Mouse (Mus musculus): ENCODE measurements around the gene Pde4b. TPM values are rescaled to one million over a fixed set of nuclear protein-coding genes. Genes with fewer than 3 reads are reported as not detected.

Gene Pde4b
- polyA plus RNA-seq, 1 experiment from 2014 or later = 49.4 TPM

DNA sequence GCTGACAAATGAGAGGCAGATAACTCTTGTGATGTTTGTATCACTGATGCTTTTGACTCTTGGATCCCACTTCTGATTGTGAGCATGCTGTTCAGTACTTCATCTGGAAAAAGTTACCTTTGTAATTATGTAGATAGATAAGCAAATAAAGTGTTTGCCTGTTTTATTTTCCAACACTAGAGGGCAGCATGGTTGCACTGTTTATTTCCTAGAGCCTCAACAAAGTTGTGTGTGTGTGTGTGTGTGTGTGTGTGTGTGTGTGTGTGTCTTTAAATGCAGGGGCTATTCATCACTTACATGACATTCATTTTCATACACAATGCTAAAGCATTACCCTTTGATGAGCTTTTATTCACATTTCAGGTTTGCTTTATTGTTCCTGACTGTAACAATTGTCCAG is 139.4 kb downstream of the Pde4b start:
- Histone ChIP-seq H3K4me1 (ENCODE audit: control insufficient read depth, insufficient read depth, low read length) (no peaks in the 10 kb centered on the region), H3K9ac (replicated peaks; ENCODE audit: low read length) (no peak overlapping the region), H3K27me3 (ENCODE audit: control insufficient read depth, insufficient read depth, low read length) (no peaks in the 10 kb centered on the region), H3K9me3 (ENCODE audit: control insufficient read depth, low read length) (no peaks in the 10 kb centered on the region), H3K4me3 (replicated peaks; ENCODE audit: low read depth, low read length) (no peak overlapping the region), H3K4me2 (ENCODE audit: low read length) (no peak overlapping the region), H3K36me3 (ENCODE audit: control insufficient read depth, insufficient read depth, low read length) (no peaks in the 10 kb centered on the region), H3K27ac (replicated peaks; ENCODE audit: low read depth, low read length) (no peak overlapping the region)
- no peak for ATAC-seq (ENCODE audit: low FRiP score, low TSS enrichment)
- DNase-seq = peak; percentile 84

DNA sequence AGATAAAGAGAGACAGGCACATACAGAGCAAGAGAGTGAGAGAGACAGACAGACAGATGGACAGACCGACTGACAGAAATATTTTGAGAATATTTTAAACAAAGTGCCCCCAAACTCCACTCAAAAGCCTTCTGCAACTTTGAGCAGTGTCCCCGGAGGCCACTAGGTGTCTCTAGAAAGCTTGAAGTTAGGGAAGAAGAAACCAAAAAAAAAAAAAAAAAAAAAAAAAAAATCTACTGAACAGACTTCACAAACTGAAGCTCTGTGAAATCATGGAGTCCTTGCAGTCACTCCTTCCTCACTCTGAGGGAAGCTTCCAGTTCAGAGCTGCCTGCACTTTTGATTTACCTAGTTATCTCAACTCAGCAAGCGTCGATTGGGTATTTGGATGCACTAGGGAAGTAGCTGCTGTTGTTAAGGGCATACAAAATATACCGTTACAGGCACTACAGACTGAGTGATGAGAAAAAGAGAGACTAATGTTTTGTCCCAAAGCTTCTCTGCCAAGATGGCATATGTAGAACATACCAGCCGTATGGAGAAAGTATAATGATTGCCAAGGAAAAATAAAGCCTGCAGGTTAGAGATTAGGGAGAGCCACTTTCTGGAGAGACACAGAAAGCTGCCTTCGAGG is 141.7 kb downstream of the Pde4b start:
- Histone ChIP-seq H3K4me1 (ENCODE audit: control insufficient read depth, insufficient read depth, low read length) (no peaks in the 10 kb centered on the region), H3K9ac (replicated peaks; ENCODE audit: low read length) (no peak overlapping the region), H3K9me3 (ENCODE audit: control insufficient read depth, low read length) (no peaks in the 10 kb centered on the region), H3K4me2 (ENCODE audit: low read length) (no peak overlapping the region), H3K36me3 (ENCODE audit: control insufficient read depth, insufficient read depth, low read length) (no peaks in the 10 kb centered on the region), H3K27ac (replicated peaks; ENCODE audit: low read depth, low read length) (no peak overlapping the region), H3K4me3 (replicated peaks; ENCODE audit: low read depth, low read length) (no peak overlapping the region), H3K27me3 (ENCODE audit: control insufficient read depth, insufficient read depth, low read length) (no peaks in the 10 kb centered on the region)
- ATAC-seq (ENCODE audit: low FRiP score, low TSS enrichment) (no peak), DNase-seq (peak; percentile 79)
- 59% methylated on average over 7 of the region's 7 CpGs for WGBS

DNA sequence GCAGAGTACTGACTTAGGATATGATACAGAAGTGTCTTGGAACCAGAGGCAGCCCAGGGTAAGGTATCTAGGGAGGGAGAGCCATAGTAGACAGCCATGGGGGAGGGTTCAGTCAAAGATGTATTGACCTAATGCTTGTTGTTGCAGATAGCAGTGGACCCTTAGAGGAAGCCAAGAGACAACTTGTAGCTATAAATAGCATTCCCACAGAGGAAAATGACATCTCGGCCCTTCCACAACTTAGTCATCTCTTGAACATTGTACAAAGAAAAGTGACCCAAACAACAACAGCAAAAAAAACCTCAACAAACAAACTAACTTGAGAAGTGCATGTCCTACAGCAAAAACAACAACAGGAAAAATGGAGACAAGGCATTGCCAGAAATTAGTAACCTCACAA is 143.6 kb downstream of the Pde4b start:
- no peaks in the 10 kb centered on the region for H3K27me3 ChIP-seq (ENCODE audit: control insufficient read depth, insufficient read depth, low read length)
- H3K27ac ChIP-seq (replicated peaks; ENCODE audit: low read depth, low read length) = no peak overlapping the region
- H3K4me3 ChIP-seq (replicated peaks; ENCODE audit: low read depth, low read length) = no peak overlapping the region
- H3K4me2 ChIP-seq (ENCODE audit: low read length) = no peak overlapping the region
- no peaks in the 10 kb centered on the region for H3K36me3 ChIP-seq (ENCODE audit: control insufficient read depth, insufficient read depth, low read length)
- H3K4me1 ChIP-seq (ENCODE audit: control insufficient read depth, insufficient read depth, low read length) = no peaks in the 10 kb centered on the region
- no peak overlapping the region for H3K9ac ChIP-seq (replicated peaks; ENCODE audit: low read length)
- DNase-seq (no peak), ATAC-seq (ENCODE audit: low FRiP score, low TSS enrichment) (no peak)
- H3K9me3 ChIP-seq (ENCODE audit: control insufficient read depth, low read length) = no peaks in the 10 kb centered on the region
- 100% methylated on average over 1 of the region's 1 CpGs for WGBS

DNA sequence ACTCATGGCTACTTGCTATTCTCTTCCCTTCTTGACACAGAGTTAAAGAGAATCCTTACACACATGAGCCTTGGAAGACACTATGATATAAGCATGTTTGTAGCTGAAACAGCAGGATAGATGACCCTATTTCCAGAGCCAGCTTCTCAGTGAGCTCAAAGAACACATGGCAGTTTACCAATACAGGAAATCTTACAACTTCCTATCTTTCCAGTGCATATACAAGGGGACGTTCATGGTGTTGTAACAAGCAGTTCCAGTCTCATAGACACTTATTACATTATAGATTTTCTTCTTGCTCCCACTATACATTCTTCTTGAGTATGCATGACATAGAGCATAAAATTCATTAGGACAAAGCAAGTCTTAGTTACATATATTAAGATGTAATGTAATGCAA is 146.3 kb downstream of the Pde4b start:
- Histone ChIP-seq H3K4me1 (ENCODE audit: control insufficient read depth, insufficient read depth, low read length) (no peaks in the 10 kb centered on the region), H3K4me2 (ENCODE audit: low read length) (no peak overlapping the region), H3K27me3 (ENCODE audit: control insufficient read depth, insufficient read depth, low read length) (no peaks in the 10 kb centered on the region), H3K9me3 (ENCODE audit: control insufficient read depth, low read length) (no peaks in the 10 kb centered on the region), H3K27ac (replicated peaks; ENCODE audit: low read depth, low read length) (no peak overlapping the region), H3K4me3 (replicated peaks; ENCODE audit: low read depth, low read length) (no peak overlapping the region), H3K9ac (replicated peaks; ENCODE audit: low read length) (no peak overlapping the region), H3K36me3 (ENCODE audit: control insufficient read depth, insufficient read depth, low read length) (no peaks in the 10 kb centered on the region)
- ATAC-seq (ENCODE audit: low FRiP score, low TSS enrichment) = no peak
- DNase-seq = no peak
- 100% methylated on average over 1 of the region's 1 CpGs for WGBS

DNA sequence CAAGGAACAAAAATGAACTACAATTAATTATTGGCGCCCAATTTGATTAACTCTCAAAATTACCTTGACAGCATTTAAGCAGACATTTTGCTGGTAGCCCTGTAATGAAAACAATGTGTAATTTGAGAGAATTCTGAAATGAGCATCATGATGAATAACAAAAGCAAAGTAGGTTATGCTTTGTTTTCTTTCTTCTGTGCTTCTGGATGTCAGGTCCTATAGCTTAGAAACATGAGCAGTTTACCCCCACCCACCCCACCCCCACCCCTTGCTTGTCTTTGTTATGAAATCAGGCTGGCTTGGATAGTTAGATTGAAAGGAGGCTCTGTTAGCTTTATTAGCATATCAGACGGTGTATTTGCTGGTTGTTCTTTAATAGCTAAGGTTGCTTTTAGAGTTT is 147.8 kb downstream of the Pde4b start:
- ATAC-seq (ENCODE audit: low FRiP score, low TSS enrichment) (no peak), DNase-seq (no peak)
- H3K27me3 ChIP-seq (ENCODE audit: control insufficient read depth, insufficient read depth, low read length) = no peaks in the 10 kb centered on the region
- peaks cover 7% of the 10 kb centered on the region; the same call in 1 of the 2 replicates for H3K4me1 ChIP-seq (ENCODE audit: control insufficient read depth, insufficient read depth, low read length)
- H3K27ac ChIP-seq (replicated peaks; ENCODE audit: low read depth, low read length) = no peak overlapping the region
- H3K9me3 ChIP-seq (ENCODE audit: control insufficient read depth, low read length) = no peaks in the 10 kb centered on the region
- no peak overlapping the region for H3K9ac ChIP-seq (replicated peaks; ENCODE audit: low read length)
- no peak overlapping the region for H3K4me2 ChIP-seq (ENCODE audit: low read length)
- 44% methylated on average over 2 of the region's 2 CpGs for WGBS
- H3K36me3 ChIP-seq (ENCODE audit: control insufficient read depth, insufficient read depth, low read length) = no peaks in the 10 kb centered on the region
- no peak overlapping the region for H3K4me3 ChIP-seq (replicated peaks; ENCODE audit: low read depth, low read length)

DNA sequence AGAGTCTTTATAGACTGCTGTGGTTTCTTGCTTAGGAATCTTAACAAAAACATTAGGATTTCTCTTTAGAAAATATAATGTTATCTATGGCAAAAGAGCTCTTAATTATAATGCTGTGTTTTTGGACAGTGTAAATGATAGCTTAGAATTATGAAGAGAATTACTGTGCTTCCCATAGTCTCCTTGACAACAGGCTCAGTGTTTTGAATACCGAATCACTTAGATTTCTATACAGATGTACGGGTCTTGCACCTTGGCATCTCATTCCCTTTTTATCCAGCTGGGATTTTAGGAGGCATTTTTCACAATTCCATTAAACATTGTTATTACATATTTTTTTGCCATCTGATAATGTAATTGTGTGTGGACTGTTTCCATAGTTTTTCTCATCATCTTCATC is 151.8 kb downstream of the Pde4b start:
- Histone ChIP-seq H3K4me3 (replicated peaks; ENCODE audit: low read depth, low read length) (no peak overlapping the region), H3K27ac (replicated peaks; ENCODE audit: low read depth, low read length) (0 out of 2 replicates have a peak overlapping the region, but pooled peaks have one; percentile 41), H3K9ac (replicated peaks; ENCODE audit: low read length) (no peak overlapping the region), H3K4me2 (ENCODE audit: low read length) (no peak overlapping the region), H3K36me3 (ENCODE audit: control insufficient read depth, insufficient read depth, low read length) (no peaks in the 10 kb centered on the region), H3K4me1 (ENCODE audit: control insufficient read depth, insufficient read depth, low read length) (peaks cover 10% of the 10 kb centered on the region; the same call in 1 of the 2 replicates), H3K27me3 (ENCODE audit: control insufficient read depth, insufficient read depth, low read length) (no peaks in the 10 kb centered on the region), H3K9me3 (ENCODE audit: control insufficient read depth, low read length) (no peaks in the 10 kb centered on the region)
- DNase-seq (peak; percentile 38), ATAC-seq (ENCODE audit: low FRiP score, low TSS enrichment) (no peak)
- 42% methylated on average over 2 of the region's 2 CpGs for WGBS

DNA sequence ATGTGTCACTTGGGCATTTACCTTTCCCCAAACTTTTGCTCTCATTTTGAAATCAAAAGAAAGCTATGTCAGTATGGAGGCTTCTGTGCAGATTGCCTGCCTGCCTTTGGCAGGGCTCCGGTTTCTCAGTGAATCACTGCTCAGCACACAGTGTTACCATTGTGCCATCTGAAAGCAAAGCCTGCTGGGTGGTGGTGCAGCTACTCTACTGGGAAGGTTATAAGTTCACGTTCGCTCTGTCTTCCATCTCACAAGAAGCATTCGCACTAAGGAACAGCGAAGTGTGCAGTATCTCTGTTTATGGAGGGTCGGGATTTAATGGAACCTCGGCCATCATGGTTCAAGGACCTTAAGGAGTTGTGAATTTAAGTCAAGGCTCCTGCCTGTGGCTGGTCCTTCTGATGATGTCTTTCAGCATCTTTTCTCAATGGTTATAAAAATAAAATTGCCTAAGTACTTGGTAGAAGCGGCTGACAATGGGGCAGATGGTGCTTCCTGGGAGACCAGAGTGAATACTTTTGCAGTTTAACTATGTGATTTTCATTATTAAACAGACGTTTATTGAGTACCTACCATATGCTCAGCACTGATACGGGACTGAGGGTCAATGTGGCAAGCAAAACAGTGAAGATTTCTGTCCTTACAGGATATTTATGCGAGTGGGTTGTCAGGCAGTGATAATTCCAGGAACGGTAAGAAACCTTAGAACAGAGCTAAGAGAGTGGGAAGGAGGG is 152.5 kb downstream of the Pde4b start:
- no peak overlapping the region for H3K4me3 ChIP-seq (replicated peaks; ENCODE audit: low read depth, low read length)
- H3K27ac ChIP-seq (replicated peaks; ENCODE audit: low read depth, low read length) = peak overlapping the region; percentile 15; the same call in 1 of the 2 replicates
- H3K4me1 ChIP-seq (ENCODE audit: control insufficient read depth, insufficient read depth, low read length) = peaks cover 10% of the 10 kb centered on the region; the same call in 1 of the 2 replicates
- 61% methylated on average over 12 of the region's 12 CpGs for WGBS
- no peaks in the 10 kb centered on the region for H3K27me3 ChIP-seq (ENCODE audit: control insufficient read depth, insufficient read depth, low read length)
- no peaks in the 10 kb centered on the region for H3K36me3 ChIP-seq (ENCODE audit: control insufficient read depth, insufficient read depth, low read length)
- no peaks in the 10 kb centered on the region for H3K9me3 ChIP-seq (ENCODE audit: control insufficient read depth, low read length)
- no peak overlapping the region for H3K9ac ChIP-seq (replicated peaks; ENCODE audit: low read length)
- DNase-seq (peak; percentile 63), ATAC-seq (ENCODE audit: low FRiP score, low TSS enrichment) (no peak)
- no peak overlapping the region for H3K4me2 ChIP-seq (ENCODE audit: low read length)

DNA sequence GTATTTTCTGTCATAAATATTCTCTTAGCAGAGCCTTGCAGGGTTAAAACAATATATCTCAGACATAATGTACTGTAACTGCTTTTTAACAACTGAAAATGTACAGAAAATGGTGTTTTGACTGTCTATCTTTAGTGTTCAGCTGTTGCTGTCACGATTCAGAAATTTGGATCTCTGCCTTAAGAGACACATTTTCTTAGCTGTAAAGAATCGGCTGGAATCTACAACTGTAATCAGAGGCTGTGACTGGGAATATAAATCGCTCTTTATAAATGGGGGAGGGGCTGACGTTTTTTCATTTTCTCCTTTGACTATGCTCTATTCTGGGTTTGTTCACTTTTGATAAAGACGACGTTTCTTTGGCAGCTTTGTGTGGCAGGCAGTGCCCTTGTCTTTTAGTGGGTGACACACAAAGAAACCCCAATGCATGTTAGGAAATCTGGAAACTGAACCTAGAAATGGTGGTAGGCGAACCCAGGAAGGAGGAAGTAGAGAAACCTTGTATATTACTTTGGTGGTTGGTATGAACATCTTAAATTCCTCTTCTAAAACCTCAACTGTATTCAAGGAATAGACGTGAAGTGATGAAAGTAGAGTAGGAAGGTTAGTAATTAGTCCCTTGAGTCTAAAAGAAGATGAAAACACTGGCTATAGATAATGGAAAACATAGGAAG is 153.5 kb downstream of the Pde4b start:
- H3K27ac ChIP-seq (replicated peaks; ENCODE audit: low read depth, low read length) = no peak overlapping the region
- H3K4me2 ChIP-seq (ENCODE audit: low read length) = no peak overlapping the region
- no peaks in the 10 kb centered on the region for H3K27me3 ChIP-seq (ENCODE audit: control insufficient read depth, insufficient read depth, low read length)
- 68% methylated on average over 8 of the region's 8 CpGs for WGBS
- no peaks in the 10 kb centered on the region for H3K36me3 ChIP-seq (ENCODE audit: control insufficient read depth, insufficient read depth, low read length)
- peaks cover 10% of the 10 kb centered on the region; the same call in 1 of the 2 replicates for H3K4me1 ChIP-seq (ENCODE audit: control insufficient read depth, insufficient read depth, low read length)
- DNase-seq = no peak
- H3K4me3 ChIP-seq (replicated peaks; ENCODE audit: low read depth, low read length) = no peak overlapping the region
- H3K9ac ChIP-seq (replicated peaks; ENCODE audit: low read length) = no peak overlapping the region
- H3K9me3 ChIP-seq (ENCODE audit: control insufficient read depth, low read length) = no peaks in the 10 kb centered on the region
- ATAC-seq (ENCODE audit: low FRiP score, low TSS enrichment) = no peak

Measured in midbrain, embryonic 14.5 days (tissue).